Comparison of ENCODE assay signal across 8 mouse cellular contexts in the genomic region with DNA sequence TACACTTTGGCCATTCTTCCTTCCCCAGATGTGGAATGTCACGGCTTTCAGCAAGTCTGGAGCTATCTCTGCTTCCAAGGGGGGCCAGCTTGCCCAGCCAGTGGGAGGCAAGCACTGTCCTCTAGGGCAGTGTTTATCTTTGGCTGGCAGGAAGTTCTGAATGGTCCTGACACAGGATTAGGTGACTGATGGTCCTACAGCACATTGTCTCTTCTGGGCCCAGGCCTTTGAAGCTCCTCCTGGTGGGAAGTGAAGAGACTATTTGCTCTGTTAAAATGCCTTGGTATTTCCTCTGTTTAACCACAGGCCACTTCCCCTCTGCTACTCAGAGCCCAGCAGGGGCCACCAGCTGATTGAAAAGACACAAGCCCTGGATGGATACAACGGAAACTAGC. TPM values are rescaled to one million over a fixed set of nuclear protein-coding genes. Genes with fewer than 3 reads are reported as not detected.
DNase-seq lines count a peak whose midpoint lies in the region; ATAC-seq and TF ChIP-seq lines count a peak whose summit lies in the region.

No protein-coding gene starts in this region.

- peak; percentile 9 for DNase-seq in thymus, adult 2 months
- DNase-seq in thymus, postnatal 10 days (ENCODE audit: low spot score in 2 of 2) = no peak
- peak; percentile 52 to 57 for DNase-seq in heart, adult 18-20 months
- DNase-seq in ovary, postnatal 14 days (ENCODE audit: low spot score) = no peak
- no peak for DNase-seq in right cerebral cortex, adult 2 months (ENCODE audit: low spot score in 2 of 2)
- no peak for DNase-seq in right cerebral cortex, postnatal 4 days

- no peaks in the 10 kb centered on the region for H3K36me3 ChIP-seq in thymus, adult 2 months (ENCODE audit: control insufficient read depth, insufficient read depth, low read length)
- no peaks in the 10 kb centered on the region for H3K36me3 ChIP-seq in intestine, postnatal 0 days (ENCODE audit: control insufficient read depth, insufficient read depth)

- ATAC-seq in intestine, postnatal 0 days = no peak
- ATAC-seq in megakaryocyte, adult 5-6 weeks (ENCODE audit: poor library complexity, severe bottlenecking) = peak; percentile 85

- H3K27ac ChIP-seq in thymus, adult 2 months (ENCODE audit: control insufficient read depth, insufficient read depth, low read length) = no peak overlapping the region
- H3K27ac ChIP-seq in intestine, postnatal 0 days (ENCODE audit: low read depth, low read length) = no peak overlapping the region

- WGBS in thymus, adult 2 months = 6% methylated on average over 2 of the region's 2 CpGs
- 38% methylated on average over 2 of the region's 2 CpGs for WGBS in intestine, postnatal 0 days

- peaks cover 12% of the 10 kb centered on the region for H3K4me1 ChIP-seq in thymus, adult 2 months (replicated peaks; ENCODE audit: control insufficient read depth, insufficient read depth, low read length)
- peaks cover 4% of the 10 kb centered on the region; the same call in 1 of the 2 replicates for H3K4me1 ChIP-seq in intestine, postnatal 0 days (replicated peaks; ENCODE audit: control insufficient read depth, insufficient read depth, low read length)

- no peak overlapping the region for H3K4me3 ChIP-seq in thymus, adult 2 months (ENCODE audit: control insufficient read depth, insufficient read depth, low read length)
- H3K4me3 ChIP-seq in intestine, postnatal 0 days (ENCODE audit: low read depth, low read length) = no peak overlapping the region

- no peak overlapping the region for H3K4me2 ChIP-seq in intestine, postnatal 0 days (replicated peaks; ENCODE audit: low read depth)

- TF ChIP-seq CTCF in thymus, adult 2 months (IDR thresholded peaks at IDR 0.05; ENCODE audit: borderline replicate concordance, control insufficient read depth, extremely low read depth, insufficient read depth, low read length, poor library complexity) = no peak
- TF ChIP-seq CTCF in intestine, postnatal 0 days (IDR thresholded peaks at IDR 0.05; ENCODE audit: low read depth) = peak; percentile 42

- 0 out of 2 replicates have a peak, but pooled peaks cover 3% of the 10 kb centered on the region for H3K27me3 ChIP-seq in thymus, adult 2 months (ENCODE audit: control insufficient read depth, insufficient read depth, low read length)
- H3K27me3 ChIP-seq in intestine, postnatal 0 days (replicated peaks; ENCODE audit: control insufficient read depth, insufficient read depth, low read length) = no peaks in the 10 kb centered on the region

- H3K9me3 ChIP-seq in intestine, postnatal 0 days (ENCODE audit: control insufficient read depth) = no peaks in the 10 kb centered on the region

- TF ChIP-seq POLR2A in thymus, adult 2 months (IDR thresholded peaks at IDR 0.05; ENCODE audit: control insufficient read depth, extremely low read depth, insufficient read depth, low read length, poor library complexity) = no peak

- no peak overlapping the region for H3K9ac ChIP-seq in intestine, postnatal 0 days (ENCODE audit: low read depth, low read length)

RNA-seq across cellular contexts. Expression of a gene that starts 6.2 kb away (rescaled TPM):
- polyA plus RNA-seq in thymus, adult 2 months (2012; rRNA removed) = 0.29 and 0.63 TPM in 2 replicates
- 1 to 10 TPM; 3.7 to 4.1 TPM for total RNA-seq in heart, adult 18-20 months (2021)
- 0.73 and 0.86 TPM in 2 replicates for polyA plus RNA-seq in intestine, postnatal 0 days (2015; fragmentation: Nextera tagmentation; extraction: Ambion mirVana)
- not detected in 2 replicates for total RNA-seq in megakaryocyte, adult 5-6 weeks (2015)
- 0.11 TPM in 1 of 2 replicates, not detected in the other for total RNA-seq in megakaryocyte, adult 5-6 weeks (2017)

RNA-seq across cellular contexts. Expression of a gene that starts 50.7 kb away (rescaled TPM):
- not detected in 2 replicates for polyA plus RNA-seq in thymus, adult 2 months (2012; rRNA removed)
- not detected for total RNA-seq in heart, adult 18-20 months (2021)
- 0.26 and 0.35 TPM in 2 replicates for polyA plus RNA-seq in intestine, postnatal 0 days (2015; fragmentation: Nextera tagmentation; extraction: Ambion mirVana)
- 0.11 and 0.78 TPM in 2 replicates for total RNA-seq in megakaryocyte, adult 5-6 weeks (2015)
- total RNA-seq in megakaryocyte, adult 5-6 weeks (2017) = 1.6 TPM in 1 of 2 replicates, not detected in the other

Comparison
In these comparisons a context has a peak if more than half of its experiments do, and no peak if none do; other contexts are left out.
1. DNase-seq: peak in thymus, adult 2 months (single experiment) and heart, adult 18-20 months (2 of 2); none in thymus, postnatal 10 days (0 of 2), ovary, postnatal 14 days (single experiment), right cerebral cortex, adult 2 months (0 of 2) and right cerebral cortex, postnatal 4 days (single experiment).
2. RNA of a gene that starts 6.2 kb away (total RNA-seq): 3.7 to 4.1 TPM in heart, adult 18-20 months; 0.11 TPM in megakaryocyte, adult 5-6 weeks; every median in the first group is over 4 times any median in the second.